Mouse (Mus musculus): Measurements from ENCODE around the gene Rgs14. TPM values are rescaled to one million over a fixed set of nuclear protein-coding genes. Genes with fewer than 3 reads are reported as not detected.

Rgs14 gene
- polyA plus RNA-seq, 1 experiment = 51.6 TPM

- under 1% methylated on average over 35 of the region's 35 CpGs for WGBS
- Histone ChIP-seq H3K4me1 (ENCODE audit: control insufficient read depth, insufficient read depth, low read length) (peaks cover 5% of the 10 kb centered on the region; the same call in 1 of the 2 replicates), H3K27ac (ENCODE audit: control insufficient read depth, insufficient read depth, low read depth, low read length, poor library complexity) (peak within 1 kb of the TSS; percentile 96), H3K4me3 (replicated peaks; ENCODE audit: control insufficient read depth, low read depth, low read length) (peak within 1 kb of the TSS; percentile 97)
- TF ChIP-seq POLR2A (IDR thresholded peaks at IDR 0.05; ENCODE audit: borderline replicate concordance, control insufficient read depth, low read depth, low read length) = peak; percentile 47; the same call in 1 of the 2 replicates
- peak; percentile 15; the same call in 1 of the 2 replicates for TF ChIP-seq CTCF (IDR thresholded peaks at IDR 0.05; ENCODE audit: control insufficient read depth, insufficient read depth, low read length)
Observed at GRCm38 (mm10) chr13:55362453-55363060, 7.0 kb upstream of the Rgs14 start, which contains the start of gene Lman2. Gene Lman2 (minus strand): TSS chr13:55362783.

GRCm38 (mm10) chr13:55368401-55368800 lies 1.1 kb upstream of the Rgs14 start:
- Histone ChIP-seq H3K4me1 (ENCODE audit: control insufficient read depth, insufficient read depth, low read length) (peaks cover 17% of the 10 kb centered on the region), H3K4me3 (replicated peaks; ENCODE audit: control insufficient read depth, low read depth, low read length) (no peak overlapping the region), H3K27ac (ENCODE audit: control insufficient read depth, insufficient read depth, low read depth, low read length, poor library complexity) (no peak overlapping the region)
- WGBS = 57% methylated on average over 7 of the region's 7 CpGs
- TF ChIP-seq POLR2A (IDR thresholded peaks at IDR 0.05; ENCODE audit: borderline replicate concordance, control insufficient read depth, low read depth, low read length) (no peak), CTCF (IDR thresholded peaks at IDR 0.05; ENCODE audit: control insufficient read depth, insufficient read depth, low read length) (peak; percentile 36; the same call in 1 of the 2 replicates)

GRCm38 (mm10) chr13:55370234-55370633 lies 702 bp downstream of the Rgs14 start:
- Histone ChIP-seq H3K4me3 (replicated peaks; ENCODE audit: control insufficient read depth, low read depth, low read length) (peak overlapping the region; percentile 75), H3K27ac (ENCODE audit: control insufficient read depth, insufficient read depth, low read depth, low read length, poor library complexity) (peak overlapping the region; percentile 94), H3K4me1 (ENCODE audit: control insufficient read depth, insufficient read depth, low read length) (peaks cover 19% of the 10 kb centered on the region)
- TF ChIP-seq CTCF (IDR thresholded peaks at IDR 0.05; ENCODE audit: control insufficient read depth, insufficient read depth, low read length) = no peak
- TF ChIP-seq POLR2A (IDR thresholded peaks at IDR 0.05; ENCODE audit: borderline replicate concordance, control insufficient read depth, low read depth, low read length) = no peak
- 9% methylated on average over 3 of the region's 3 CpGs for WGBS

- peaks cover 19% of the 10 kb centered on the region for H3K4me1 ChIP-seq (ENCODE audit: control insufficient read depth, insufficient read depth, low read length)
- 61% methylated on average over 8 of the region's 8 CpGs for WGBS
- H3K27ac ChIP-seq (ENCODE audit: control insufficient read depth, insufficient read depth, low read depth, low read length, poor library complexity) = peak overlapping the region; percentile 39; the same call in 1 of the 2 replicates
- peak overlapping the region; percentile 52 for H3K4me3 ChIP-seq (replicated peaks; ENCODE audit: control insufficient read depth, low read depth, low read length)
- TF ChIP-seq CTCF (IDR thresholded peaks at IDR 0.05; ENCODE audit: control insufficient read depth, insufficient read depth, low read length) = no peak
- no peak for TF ChIP-seq POLR2A (IDR thresholded peaks at IDR 0.05; ENCODE audit: borderline replicate concordance, control insufficient read depth, low read depth, low read length)
Observed at GRCm38 (mm10) chr13:55371007-55371681, 1.6 kb downstream of the Rgs14 start.

GRCm38 (mm10) chr13:55371740-55372139 lies 2.2 kb downstream of the Rgs14 start:
- Histone ChIP-seq H3K4me1 (ENCODE audit: control insufficient read depth, insufficient read depth, low read length) (peaks cover 19% of the 10 kb centered on the region), H3K4me3 (replicated peaks; ENCODE audit: control insufficient read depth, low read depth, low read length) (peak overlapping the region; percentile 38), H3K27ac (ENCODE audit: control insufficient read depth, insufficient read depth, low read depth, low read length, poor library complexity) (no peak overlapping the region)
- 71% methylated on average over 5 of the region's 5 CpGs for WGBS
- TF ChIP-seq POLR2A (IDR thresholded peaks at IDR 0.05; ENCODE audit: borderline replicate concordance, control insufficient read depth, low read depth, low read length) (no peak), CTCF (IDR thresholded peaks at IDR 0.05; ENCODE audit: control insufficient read depth, insufficient read depth, low read length) (no peak)

- H3K4me3 ChIP-seq (replicated peaks; ENCODE audit: control insufficient read depth, low read depth, low read length) = no peak overlapping the region
Observed at GRCm38 (mm10) chr13:55374206-55374924, 4.8 kb downstream of the Rgs14 start.

GRCm38 (mm10) chr13:55375877-55376276 lies 6.3 kb downstream of the Rgs14 start:
- no peak overlapping the region for H3K27ac ChIP-seq (ENCODE audit: control insufficient read depth, insufficient read depth, low read depth, low read length, poor library complexity)
- WGBS = 67% methylated on average over 2 of the region's 2 CpGs
- no peak for TF ChIP-seq CTCF (IDR thresholded peaks at IDR 0.05; ENCODE audit: control insufficient read depth, insufficient read depth, low read length)
- TF ChIP-seq POLR2A (IDR thresholded peaks at IDR 0.05; ENCODE audit: borderline replicate concordance, control insufficient read depth, low read depth, low read length) = no peak
- H3K4me1 ChIP-seq (ENCODE audit: control insufficient read depth, insufficient read depth, low read length) = peaks cover 11% of the 10 kb centered on the region
- H3K4me3 ChIP-seq (replicated peaks; ENCODE audit: control insufficient read depth, low read depth, low read length) = no peak overlapping the region

More at GRCm38 (mm10) chr13:55374206-55374924, 4.8 kb downstream of the Rgs14 start:
- Histone ChIP-seq H3K4me1 (ENCODE audit: control insufficient read depth, insufficient read depth, low read length) (peaks cover 14% of the 10 kb centered on the region), H3K27ac (ENCODE audit: control insufficient read depth, insufficient read depth, low read depth, low read length, poor library complexity) (no peak overlapping the region)
- TF ChIP-seq POLR2A (IDR thresholded peaks at IDR 0.05; ENCODE audit: borderline replicate concordance, control insufficient read depth, low read depth, low read length) (no peak), CTCF (IDR thresholded peaks at IDR 0.05; ENCODE audit: control insufficient read depth, insufficient read depth, low read length) (no peak)
- 72% methylated on average over 6 of the region's 6 CpGs for WGBS
